Mouse (Mus musculus) cerebellum, adult 9-11 months (tissue): ENCODE results near the gene Erg.

Experiments used
- DNase-seq: peaks from one replicate; pipeline ENCODE4 v3.0.0; 2022

The Erg gene

DNA sequence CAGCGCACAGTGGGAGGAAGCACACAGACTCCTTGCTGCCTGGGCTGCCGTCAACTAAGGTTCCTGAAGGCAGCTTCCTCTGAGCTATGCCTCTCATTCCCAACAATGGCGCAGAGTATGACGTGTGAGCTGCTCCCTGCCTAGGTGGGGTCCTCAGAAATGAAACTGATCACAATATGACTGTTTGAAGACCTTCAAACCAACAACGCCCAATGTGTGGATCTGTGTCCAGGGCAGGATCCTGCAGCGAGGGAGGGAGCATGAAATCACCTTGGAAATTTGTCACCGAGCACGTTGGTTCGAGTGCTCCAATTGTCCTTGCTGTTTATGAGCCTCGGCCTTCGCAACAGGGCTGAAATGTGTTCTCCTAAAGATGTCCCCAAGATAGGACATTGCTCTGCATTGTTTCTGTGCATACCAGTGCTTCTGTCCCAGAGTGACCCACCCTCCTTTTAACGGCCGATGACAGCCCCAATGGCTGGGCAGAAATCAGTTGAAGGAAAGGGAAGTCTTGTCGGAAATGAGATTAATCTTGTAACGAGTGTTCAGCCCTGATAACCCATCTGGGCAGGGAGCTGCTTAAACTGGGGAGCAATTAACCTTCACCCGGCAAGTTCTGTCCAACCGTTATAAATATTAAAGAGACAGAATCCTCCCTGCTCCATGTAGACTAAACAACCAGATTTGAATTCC, 147.4 kb downstream of the Erg start:
- DNase-seq, result no peak

DNA sequence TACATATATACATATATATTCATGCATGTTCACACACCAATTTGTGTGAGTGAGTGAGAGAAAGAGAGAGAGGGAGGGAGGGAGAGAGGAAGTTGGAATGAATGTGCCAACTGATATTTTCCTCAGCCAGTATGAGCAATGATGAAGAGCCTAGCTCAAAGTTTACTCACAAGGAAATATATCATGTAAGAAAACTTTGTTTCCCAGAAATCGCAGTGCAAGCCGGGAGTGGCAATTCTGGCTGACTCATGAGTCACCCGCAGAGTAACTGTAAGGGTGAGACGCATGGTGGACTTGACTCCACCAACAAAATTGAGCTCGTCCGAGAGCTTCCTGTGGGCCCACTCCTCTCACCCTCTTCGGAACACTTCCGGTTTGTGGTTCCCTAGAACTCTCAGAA, 149.8 kb downstream of the Erg start:
- no peak for DNase-seq

DNA sequence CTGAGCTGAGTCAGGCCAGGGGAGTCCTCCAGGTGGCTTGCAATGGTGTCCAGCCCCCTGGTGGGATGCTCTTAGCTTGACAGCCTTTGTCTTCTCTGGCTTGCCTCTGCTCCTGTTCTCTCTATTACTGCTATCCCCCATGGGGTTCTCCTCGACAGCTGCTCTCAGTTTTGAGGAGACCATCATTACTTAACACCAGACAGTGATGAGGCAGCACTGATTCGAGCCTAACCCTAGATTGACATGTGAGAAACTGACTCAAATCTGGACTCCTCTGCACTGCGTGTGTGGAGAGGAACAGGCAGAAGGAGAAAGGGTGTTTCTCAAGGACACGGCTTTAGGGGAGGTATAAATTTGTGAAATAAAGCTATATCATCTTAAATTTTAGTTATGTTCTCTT, 150.3 kb downstream of the Erg start:
- no peak for DNase-seq

DNA sequence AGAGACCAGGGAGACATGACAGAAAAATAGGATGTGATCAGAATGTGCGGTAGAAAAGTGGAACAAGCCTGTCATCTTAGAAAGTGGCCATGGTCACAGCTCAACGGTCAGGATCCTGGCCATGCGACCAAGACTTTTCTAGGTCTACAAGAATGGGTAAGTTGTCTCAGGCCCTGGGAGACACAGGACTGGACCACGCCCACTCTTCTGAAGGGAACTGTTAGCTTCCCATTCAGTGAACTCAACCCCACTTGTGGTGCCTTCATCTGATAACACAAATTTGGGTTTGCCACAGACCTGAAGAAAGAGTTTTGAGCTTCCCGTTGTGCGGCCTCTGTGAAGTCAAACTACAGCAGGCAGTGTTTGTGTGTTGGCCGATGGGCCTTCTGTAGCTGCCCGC, 152.0 kb downstream of the Erg start:
- DNase-seq, result no peak

DNA sequence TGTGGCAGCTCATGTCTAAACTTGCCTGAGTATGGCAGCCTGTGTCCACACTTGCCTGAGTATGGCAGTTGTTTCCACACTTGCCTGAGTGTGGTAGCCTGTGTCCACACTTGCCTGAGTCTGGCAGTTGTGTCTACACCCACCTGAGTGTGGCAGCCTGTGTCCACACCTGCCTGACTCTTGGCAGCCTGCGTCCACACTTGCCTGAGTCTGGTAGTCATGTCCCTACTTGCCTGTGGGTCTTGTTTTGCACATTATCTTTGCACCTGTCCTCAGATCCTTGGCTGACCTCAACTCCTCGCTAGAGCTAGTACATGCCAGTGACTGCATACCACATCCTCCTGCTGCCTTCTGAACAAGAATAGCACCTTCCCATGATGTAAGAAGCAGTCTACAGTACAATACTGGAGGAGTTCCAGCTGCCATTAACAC, 153.8 kb downstream of the Erg start:
- DNase-seq, result no peak

DNA sequence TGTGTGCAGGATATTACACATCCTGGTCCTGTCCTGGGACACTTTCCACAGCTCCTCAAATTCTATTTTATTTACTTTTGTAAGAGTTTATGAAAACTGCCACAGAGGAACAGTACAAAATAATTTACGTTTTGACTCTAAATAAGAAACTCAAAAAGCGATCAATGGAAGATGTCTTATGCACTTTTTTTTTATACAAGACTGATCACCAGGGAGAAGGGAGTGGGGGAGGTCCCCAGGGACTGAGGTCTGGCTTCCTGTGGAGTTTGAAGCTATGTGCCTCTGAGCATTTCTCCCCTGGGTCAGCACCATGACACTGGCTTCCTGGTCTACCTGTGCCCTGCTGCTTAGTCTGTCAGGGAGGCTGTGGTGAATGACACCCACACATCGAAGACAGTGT, 156.5 kb downstream of the Erg start:
- DNase-seq, result no peak

DNA sequence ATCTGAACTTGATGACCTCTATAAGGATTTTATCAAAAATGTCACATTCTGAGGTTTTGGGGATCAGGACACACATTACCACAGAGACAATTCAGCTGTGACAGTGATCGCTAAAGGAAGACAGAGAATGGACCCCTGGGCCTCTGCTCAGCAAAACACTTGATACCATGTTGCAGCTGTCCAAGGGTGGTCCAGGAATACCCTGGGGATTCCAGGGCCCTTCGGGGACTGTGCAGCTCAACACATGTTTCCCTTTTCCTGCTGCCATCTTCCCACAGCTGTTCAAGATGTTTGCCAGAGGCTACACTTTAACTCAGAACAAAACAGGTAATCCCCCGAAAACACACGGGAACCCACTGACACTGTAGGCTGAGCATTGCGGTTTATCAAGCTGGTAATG, 158.2 kb downstream of the Erg start:
- DNase-seq, result no peak

DNA sequence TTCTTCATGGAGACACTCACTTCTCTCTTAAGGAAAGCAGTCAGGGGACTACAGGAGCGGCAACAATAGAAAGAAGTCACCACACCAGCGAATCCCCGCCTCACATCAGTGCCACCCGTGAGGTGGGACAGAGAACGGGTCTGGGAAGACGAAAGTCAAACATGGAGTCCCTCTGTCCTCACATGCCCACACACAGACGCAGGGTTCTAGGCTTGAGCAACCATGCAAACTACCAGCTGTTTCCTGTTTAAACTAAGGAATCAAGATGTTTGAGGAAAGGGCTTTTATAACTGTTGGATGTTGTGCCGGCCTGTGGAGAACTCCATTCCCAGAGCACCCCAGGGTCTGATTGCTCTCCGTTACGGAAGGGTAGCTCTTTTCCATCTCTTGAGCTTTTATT, 158.9 kb downstream of the Erg start:
- no peak for DNase-seq

DNA sequence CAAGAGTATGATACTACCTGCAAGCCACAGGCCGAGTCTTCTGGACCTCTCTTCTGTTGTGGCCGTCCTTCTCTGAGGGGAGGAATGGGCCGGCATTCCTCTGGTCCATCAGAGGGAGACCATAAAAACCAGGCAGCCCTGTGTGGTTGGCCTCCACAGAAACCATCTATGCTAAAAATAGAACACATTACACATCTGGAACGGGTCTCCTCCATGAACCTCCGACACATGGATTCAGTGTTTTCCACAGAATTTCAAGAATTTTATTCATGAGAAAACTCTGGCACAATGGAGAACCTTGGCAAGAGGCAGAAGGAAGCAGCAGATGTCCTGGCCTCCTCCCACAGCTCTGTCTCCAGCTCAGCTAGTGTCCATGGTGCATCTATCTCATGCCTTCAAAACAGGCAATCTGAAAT, 163.7 kb downstream of the Erg start:
- peak; percentile 78 for DNase-seq

DNA sequence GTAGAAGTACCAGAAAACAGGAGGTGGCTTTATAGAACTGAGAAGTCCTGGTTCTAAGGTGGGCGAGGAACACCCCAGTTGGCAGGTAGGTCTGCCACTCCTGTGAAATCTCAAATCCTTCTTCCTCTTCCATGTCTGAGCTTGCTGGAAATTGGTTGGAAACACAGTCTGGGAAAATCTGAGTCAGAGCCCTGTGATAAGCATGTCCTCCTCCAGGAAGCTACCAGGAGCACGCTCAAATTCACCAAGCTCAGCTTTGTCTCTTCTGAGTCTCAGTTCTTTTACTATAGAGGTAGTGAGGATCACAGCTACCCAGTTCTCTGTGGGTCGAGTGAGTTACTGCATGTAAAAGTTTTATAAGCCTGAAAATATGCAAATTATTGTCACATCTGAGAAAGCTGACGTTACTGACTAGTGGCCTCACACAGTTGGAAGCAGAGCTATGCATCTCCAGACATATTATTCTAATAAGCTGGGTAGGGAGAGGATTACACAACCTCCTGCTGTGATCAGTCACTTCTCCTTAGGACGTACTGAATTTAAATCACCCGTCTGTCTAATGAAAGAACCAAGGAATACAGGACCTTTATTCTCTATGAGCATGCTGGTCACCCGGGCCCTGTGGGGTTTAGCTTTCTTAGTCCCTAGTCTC, 165.0 kb downstream of the Erg start:
- DNase-seq, result no peak

DNA sequence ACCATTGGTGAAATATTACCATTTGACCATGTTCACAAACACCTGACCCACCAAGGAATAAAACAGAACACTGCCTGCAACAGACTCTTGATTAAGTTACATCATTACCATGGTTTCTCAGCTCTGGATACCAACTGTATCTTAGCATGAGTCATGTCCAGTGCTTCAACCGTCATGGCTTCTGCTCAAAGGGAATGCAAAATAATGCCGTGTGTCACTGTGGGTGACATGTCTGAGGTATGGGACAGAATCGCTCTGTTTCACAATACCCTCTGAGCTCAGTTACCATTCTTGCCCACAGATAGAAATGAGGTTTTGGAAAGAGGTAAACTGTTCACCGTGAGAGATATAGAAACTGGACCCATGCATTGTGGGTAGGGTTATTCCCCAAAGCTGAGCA, 170.5 kb downstream of the Erg start:
- DNase-seq, result no peak

DNA sequence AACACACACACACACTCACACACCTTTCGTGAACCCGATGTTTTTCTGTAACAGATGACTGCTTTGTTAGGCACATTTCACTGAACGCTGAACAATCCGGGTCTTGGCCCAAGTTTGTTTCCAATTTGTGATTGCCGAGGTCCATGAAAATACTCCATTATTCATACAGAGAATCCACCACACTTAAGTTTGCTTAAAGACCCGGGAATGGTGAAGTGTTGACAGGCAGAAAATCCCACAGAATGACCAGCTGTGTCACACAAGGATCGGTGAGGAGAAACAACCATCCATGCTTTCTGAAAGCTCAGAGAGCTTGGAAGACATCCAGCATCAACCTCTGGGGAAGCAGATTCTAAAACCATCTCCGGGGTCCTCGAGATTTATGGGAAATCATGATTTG, 171.0 kb downstream of the Erg start:
- no peak for DNase-seq

DNA sequence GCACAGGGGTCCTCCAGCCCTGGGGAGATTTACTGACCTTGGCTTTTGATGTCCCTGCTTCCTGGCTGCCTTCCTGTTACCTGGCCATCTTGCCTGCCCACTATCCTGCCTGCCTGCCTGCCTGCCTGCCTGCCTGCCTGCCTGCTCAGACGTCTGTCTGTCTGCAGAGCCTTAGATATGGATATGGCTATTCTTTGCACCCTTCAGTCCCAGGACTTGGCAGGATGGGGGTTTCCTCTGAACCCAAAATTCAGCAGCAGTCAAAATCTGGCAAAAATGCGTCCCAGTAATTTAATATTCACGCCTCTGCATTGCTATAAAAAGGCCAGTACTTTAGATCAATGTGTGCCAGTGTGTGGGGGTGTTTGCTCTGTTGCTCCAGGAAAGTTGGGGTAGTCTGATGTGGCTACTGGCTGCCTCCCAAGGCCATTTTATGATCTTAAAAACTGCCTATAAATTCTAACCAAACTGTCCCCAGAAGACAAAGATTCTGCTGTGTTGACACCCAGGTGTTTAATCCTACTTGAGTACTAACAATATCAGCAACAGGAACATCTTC, 172.9 kb downstream of the Erg start:
- no peak for DNase-seq

DNA sequence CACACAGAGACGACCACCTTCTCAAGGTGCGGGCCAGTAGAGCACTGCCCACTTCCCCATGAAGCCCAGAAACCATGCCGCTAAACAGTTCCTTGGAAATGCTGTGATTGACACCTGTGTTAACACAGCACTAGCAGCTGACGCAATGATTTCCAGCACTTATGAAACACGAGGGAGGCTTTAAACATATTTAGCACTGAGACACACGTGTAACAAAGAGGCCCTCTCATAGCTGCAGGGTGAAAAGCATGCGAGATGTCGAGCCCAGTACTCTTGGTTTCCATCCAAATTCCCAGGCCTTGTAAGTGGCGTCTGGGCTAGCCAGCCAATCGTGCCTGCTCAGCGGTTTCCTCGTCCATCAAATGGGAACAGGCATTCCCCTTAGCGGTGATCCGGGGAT, 178.3 kb downstream of the Erg start:
- no peak for DNase-seq

DNA sequence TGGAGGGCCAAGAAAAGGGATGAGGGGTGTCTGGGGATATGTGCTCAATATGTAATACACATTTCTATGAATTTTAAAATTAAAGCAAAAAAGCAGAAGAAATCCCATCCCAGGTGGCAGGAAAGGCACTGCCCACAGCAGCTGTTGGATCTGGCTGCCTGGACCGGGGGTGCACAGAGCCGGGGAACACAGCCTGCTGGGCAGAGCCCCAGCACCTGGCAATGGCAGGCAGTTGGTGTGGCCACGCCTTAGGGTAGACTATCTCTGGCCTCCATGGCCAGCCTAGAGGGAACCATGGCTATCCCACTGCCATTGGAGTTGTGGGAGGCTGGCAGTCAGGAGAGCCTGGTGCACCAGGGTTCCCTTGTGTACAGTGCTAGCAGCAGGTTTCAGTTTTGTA, 180.9 kb downstream of the Erg start:
- DNase-seq, result no peak

DNA sequence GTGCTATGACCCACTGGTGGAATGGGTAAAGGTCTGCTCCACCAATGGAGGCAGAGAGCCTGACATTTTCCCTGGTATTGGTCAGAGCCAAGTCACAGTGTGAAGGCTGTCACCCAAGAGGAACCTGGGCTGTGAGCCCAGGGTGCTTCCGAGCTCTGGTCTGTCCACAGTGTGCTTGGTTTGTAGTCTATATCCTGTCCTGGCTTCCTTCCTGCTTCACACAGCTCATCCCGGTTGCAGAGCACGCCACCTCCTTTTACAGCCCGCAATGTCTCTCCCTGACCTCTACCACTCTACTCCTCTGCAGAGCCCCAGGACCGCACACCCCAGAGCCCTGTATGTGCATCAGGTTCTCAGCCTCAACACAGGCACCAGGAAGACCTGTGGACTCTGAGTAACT, 182.9 kb downstream of the Erg start:
- peak; percentile 47 for DNase-seq

DNA sequence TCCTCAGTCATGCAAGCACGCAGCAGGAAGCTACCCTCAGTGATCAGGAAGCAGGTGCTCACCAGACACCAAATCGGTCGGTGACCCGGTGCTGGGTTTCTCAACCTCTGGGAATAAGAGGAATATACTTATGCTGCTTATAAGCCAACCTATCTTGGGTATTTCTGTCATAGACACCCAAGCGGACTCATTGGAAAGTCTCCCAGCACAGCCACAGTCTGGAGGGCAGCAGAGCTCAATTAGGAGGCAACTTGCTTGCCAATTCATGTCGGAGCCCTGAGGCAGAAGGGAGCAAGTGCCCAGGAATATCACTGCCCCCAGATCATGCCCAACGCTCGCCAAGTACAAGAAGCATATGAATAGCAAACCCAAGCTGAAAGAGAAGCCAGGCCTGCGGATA, 184.5 kb downstream of the Erg start:
- peak; percentile 55 for DNase-seq

DNA sequence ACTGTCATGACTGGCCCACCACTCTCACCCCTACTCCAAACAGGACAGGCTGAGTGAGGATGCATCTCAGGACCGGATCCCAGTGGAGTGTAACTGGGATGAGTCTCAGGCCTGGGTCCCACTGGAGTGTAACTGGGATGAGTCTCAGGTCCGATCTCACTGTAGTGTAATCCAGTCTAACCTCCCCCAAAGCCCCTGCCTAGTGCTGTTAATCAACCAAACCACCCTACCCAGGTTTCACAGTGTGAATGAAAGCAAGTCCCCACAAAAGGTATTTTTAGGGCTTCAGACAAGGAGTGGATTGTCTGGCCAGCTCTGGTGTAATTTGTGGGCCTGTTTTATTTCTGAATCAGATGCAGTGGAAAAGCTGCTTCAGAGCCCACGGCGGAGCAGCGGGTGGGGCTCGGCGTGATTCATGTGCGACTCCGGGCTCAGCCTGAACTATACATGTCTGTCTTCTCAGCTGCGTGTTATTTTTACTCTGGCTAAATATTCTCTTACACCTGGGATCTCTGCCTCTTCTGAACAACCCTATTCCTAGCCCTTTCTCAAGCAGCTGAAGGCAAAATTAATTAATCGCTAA, 187.5 kb downstream of the Erg start:
- no peak for DNase-seq

DNA sequence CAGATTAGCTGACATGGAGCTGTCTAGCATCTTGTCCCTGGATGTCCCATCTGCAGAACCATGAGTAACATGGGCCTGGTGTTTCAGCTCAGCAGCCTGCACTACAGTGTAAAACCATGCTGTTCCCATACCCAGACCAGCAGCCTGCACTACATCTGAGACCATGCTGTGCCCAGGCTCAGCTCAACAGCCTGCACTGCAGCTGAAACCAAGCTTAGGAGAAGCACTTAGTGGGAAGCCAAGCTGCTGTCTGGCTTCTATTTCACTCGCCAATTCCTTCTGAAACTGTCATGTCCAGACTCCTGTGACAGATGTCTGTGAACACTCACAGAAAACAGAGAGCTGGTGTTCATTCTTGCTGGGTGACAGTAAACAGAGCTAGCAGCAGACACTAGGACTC, 195.6 kb downstream of the Erg start:
- DNase-seq, result no peak

DNA sequence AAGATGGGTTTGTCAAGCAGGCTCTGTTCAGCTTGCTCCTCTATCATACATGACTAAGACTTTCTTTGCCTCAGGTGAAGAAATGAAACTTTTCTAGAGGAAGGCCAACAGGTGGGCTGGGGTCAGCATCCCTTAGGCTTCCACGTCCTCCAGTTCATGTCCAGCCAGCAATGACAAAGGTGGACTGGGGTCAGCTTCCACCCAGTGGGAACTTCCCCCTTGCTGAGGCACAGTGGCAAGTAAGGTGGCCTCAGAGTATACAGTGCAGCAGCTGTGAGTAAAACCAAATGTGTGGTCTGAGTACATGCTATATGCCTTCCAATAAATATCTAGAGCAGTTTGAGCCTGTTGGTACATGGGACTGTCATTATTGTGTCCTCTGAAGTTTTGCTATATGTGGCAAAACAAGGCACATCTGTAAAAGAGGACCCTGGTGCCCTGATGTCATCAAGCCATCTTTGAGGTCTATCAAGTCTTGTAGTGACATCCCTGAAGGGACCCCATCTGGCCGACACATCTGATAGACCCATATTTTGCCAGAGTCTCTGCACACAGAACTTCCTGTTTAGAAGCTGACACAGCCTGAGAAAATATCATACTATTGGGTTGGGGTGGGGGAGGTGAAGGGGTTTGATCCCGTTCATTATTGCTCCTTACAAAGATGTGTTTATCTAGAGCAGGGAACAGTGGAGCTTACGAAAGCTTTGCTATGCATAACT, 197.4 kb downstream of the Erg start:
- DNase-seq, result no peak

DNA sequence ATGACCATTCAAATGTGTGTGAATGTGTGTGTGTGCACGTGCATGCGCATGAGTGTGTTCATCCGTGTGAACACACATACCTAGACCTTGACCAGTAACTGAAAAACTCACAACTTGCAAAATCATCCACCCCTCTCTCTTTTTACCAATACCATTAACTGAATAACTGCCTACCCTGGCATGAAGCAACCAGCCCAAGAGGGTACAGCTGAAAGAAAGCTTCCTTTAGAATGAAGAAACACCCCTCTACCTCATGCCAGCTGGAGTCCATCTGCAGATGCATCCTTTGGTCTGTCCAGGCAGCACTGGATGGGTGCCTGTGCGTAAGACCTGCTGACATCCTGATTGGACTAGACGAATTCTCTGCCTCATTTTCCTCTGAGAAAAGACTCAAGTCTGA, 198.1 kb downstream of the Erg start:
- no peak for DNase-seq

DNA sequence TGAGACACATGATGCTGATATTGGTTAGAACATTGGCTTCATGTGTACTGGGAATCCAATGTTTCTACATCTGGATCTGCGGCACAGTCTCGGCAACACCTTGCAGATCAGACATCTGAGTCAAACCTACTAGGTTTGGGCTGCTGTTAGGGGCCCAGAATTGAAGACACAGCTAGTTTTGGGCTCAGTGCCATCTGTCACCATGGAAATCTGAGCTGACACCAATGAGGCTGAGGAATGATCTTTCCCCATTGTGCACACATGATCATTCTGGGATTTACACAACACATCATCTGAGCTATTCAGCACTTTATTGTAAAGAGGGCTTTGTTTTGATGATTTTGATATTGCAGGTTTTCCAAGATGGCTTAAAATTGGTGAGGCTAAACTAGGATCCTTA, 199.4 kb downstream of the Erg start:
- DNase-seq, result no peak

DNA sequence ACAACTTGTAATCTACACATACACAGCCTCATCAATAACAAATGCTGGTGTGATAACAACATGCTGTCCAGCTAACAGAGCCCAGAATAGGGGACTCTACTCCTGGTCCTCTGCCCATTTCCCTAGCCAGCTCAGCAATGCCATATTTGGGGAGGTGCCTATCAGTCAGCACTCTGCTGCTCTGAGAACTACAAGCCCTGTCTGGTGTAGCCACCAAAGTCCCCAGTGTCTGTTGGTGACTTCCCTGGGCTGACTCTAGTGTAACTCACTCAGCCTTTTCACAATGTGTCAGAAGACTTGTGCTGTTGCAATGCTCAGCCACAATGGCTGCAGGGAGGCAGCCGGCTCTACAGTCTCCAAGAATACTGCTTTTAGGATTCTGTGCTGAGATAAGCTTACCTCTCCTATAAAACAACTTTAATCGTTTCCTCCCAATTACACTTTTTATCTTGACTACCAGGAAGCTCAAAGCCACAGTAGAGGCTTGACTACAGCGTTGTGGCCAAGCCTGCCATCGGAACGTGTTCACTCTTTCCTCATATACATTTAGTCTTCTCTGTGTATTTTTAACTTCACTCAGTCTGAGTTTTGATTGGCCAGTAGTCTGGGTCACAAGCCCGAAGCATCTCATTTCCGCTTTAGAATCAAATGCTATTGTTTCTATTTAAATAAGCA, 201.0 kb downstream of the Erg start:
- no peak for DNase-seq
